Mouse (Mus musculus) olfactory bulb, adult 2 months (tissue): ENCODE results near the gene Gcc1.

Source experiments
- CTCF ChIP-seq: fragments of 200-500 bp; IDR thresholded peaks from 2 replicates; pipeline ENCODE4 v1.5.1; 2012; ENCODE audit warnings: low read depth, mild to moderate bottlenecking, low read length, moderate library complexity; ENCODE audit not compliant: insufficient read depth
- POLR2A ChIP-seq: fragments of 200-500 bp; IDR thresholded peaks from 2 replicates; pipeline ENCODE4 v1.6.1; 2012; ENCODE audit warnings: mild to moderate bottlenecking, low read depth, low read length, moderate library complexity; ENCODE audit not compliant: insufficient read depth

DNA sequence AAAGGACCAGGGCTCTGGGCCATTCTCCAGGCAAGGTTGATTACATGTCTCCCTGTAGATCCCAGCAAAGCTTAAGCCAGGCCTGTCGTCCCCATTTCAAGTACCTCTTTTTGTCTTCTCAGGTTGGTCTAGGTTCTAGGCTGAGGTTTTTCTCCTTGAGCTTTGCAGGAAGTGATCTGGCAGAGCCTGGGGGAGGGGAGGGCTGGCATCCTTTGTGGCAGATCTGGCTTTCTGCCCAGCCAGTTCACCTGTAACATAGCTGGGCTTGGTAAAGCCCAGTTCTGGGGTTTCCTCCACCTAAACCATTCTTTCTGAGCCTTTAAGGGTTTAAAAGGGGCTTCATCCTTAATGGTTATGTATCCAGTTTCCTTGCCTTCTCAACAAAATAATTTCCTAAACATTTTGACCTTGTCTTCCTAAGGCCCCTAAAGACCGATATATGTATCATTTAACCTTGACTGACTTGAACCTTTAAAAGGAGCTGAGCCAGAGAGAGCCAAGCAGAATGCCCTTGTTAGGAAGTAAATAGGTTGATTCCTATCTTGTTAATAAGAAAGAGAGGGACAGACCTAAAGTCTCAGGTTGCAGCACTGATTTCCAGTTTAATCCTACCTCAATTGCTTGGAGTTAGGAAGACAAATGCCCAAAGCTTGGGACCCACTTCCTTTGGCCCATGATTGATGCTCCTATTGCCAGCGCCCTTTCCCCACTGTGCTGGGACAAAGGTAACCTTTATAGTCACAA lies 922 bp downstream of the Gcc1 start, which contains the start of gene Fscn3:
- TF ChIP-seq CTCF (no peak), POLR2A (no peak)
